Mouse (Mus musculus) ES-Bruce4 (cell line): ENCODE measurements around the gene Pank4. TPM values are rescaled to one million over a fixed set of nuclear protein-coding genes. Genes with fewer than 3 reads are reported as not detected.

Source experiments
- H3K27ac ChIP-seq: 2 replicates; pipeline ENCODE4 v1.5.1; 2012; ENCODE audit warnings: low read length, inconsistent platforms; ENCODE audit not compliant: insufficient read depth
- H3K27me3 ChIP-seq: 2 replicates; pipeline ENCODE4 v1.6.1; 2012; ENCODE audit warnings: mild to moderate bottlenecking, low read length, inconsistent platforms; ENCODE audit not compliant: control insufficient read depth, poor library complexity, insufficient read depth, severe bottlenecking
- H3K36me3 ChIP-seq: 2 replicates; pipeline ENCODE4 v1.6.1; 2012; ENCODE audit warnings: inconsistent platforms, mild to moderate bottlenecking, low read length, moderate library complexity; ENCODE audit not compliant: control insufficient read depth, poor library complexity, insufficient read depth, severe bottlenecking
- H3K4me1 ChIP-seq: one replicate; pipeline ENCODE4 v1.8.1; 2011; ENCODE audit warnings: low read length; ENCODE audit not compliant: control insufficient read depth, insufficient read depth
- H3K4me3 ChIP-seq: 2 replicates; pipeline ENCODE4 v1.5.1; 2011; ENCODE audit warnings: low read depth, mild to moderate bottlenecking, low read length
- H3K9ac ChIP-seq: 2 replicates; pipeline ENCODE4 v1.6.1; 2012; ENCODE audit warnings: low read depth, mild to moderate bottlenecking, inconsistent platforms; ENCODE audit not compliant: poor library complexity, severe bottlenecking
- H3K9me3 ChIP-seq: replicated peaks from 2 replicates; pipeline ENCODE4 v1.6.1; 2012; ENCODE audit warnings: mild to moderate bottlenecking, low read length, inconsistent platforms; ENCODE audit not compliant: control insufficient read depth, poor library complexity, insufficient read depth, severe bottlenecking
- CTCF ChIP-seq: IDR thresholded peaks from one replicate; pipeline ENCODE4 v1.8.1; 2011; ENCODE audit warnings: low read depth, low read length
- EP300 ChIP-seq: IDR thresholded peaks from 2 replicates; pipeline ENCODE4 v1.6.1; 2011; ENCODE audit warnings: low read depth, low read length; ENCODE audit not compliant: insufficient read depth
- POLR2A ChIP-seq: IDR thresholded peaks from one replicate; pipeline ENCODE4 v1.8.1; 2011; ENCODE audit warnings: low read length; ENCODE audit not compliant: insufficient read depth
- polyA plus RNA-seq: library from polyadenylated mRNA; stranded (reverse); fragments of >200 nt; gene quantifications from 2 replicates; pipeline ENCODE4 v1.2.4, GENCODE M21; 2011; ENCODE audit warnings: low read depth; ENCODE audit not compliant: missing spikeins, insufficient read depth, insufficient read length

The Pank4 gene
- polyA plus RNA-seq, 1 experiment: 21.5 TPM

DNA sequence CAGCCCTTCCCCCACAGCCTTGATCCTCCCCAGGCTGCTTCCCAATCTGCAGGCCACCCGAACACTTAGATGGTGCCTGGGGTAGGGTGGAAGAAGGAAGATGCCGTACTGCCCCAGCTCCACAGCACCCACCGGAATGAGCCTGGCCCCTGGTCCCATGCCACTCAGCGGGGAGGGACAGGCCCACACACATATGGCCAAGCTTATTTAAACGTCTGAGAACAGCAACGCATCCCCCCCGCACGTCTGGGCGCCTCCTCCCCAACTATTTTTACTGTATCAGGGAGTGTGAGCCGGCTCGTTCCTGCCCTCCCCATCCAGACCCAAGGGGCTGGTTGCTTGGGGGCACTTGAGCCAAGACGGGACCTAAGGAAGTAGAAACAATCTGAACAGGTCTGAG lies 50.9 kb downstream of the Pank4 start:
- Histone ChIP-seq H3K27me3 (no peaks in the 10 kb centered on the region), H3K4me1 (no peaks in the 10 kb centered on the region), H3K36me3 (no peaks in the 10 kb centered on the region), H3K9me3 (no peaks in the 10 kb centered on the region), H3K27ac (no peak overlapping the region), H3K9ac (no peak overlapping the region), H3K4me3 (no peak overlapping the region)
- no peak for TF ChIP-seq POLR2A
- TF ChIP-seq EP300: no peak
- TF ChIP-seq CTCF: no peak

DNA sequence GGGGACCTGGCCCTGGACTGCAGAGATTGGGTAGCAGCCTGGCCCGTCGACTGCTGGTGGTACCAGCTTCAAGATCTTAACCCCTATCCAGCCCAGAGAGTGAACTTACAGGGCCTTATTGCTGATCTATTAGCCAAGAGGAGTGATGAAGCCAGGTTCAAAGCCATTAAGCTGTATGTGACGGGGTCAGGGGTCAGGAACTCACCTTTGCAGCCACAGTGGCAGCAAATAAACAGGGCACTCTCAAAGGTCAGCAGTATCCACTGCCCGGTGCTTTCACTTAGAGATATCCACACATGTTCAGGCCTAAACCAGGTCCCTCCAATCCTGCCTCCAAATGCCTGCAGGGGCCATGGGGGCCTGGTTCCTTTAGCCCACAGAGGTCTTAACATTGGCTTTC lies 51.6 kb downstream of the Pank4 start:
- TF ChIP-seq CTCF (no peak), POLR2A (no peak), EP300 (no peak)
- Histone ChIP-seq H3K27me3 (no peaks in the 10 kb centered on the region), H3K4me1 (no peaks in the 10 kb centered on the region), H3K27ac (no peak overlapping the region), H3K4me3 (no peak overlapping the region), H3K9ac (no peak overlapping the region), H3K36me3 (no peaks in the 10 kb centered on the region), H3K9me3 (no peaks in the 10 kb centered on the region)

- Histone ChIP-seq H3K36me3 (no peaks in the 10 kb centered on the region), H3K27ac (no peak overlapping the region), H3K27me3 (no peaks in the 10 kb centered on the region), H3K4me3 (no peak overlapping the region), H3K4me1 (no peaks in the 10 kb centered on the region), H3K9me3 (no peaks in the 10 kb centered on the region), H3K9ac (no peak overlapping the region)
- TF ChIP-seq EP300: no peak
- no peak for TF ChIP-seq POLR2A
- no peak for TF ChIP-seq CTCF
Measured at GRCm38 (mm10) chr4:155016807-155017206, 52.9 kb downstream of the Pank4 start.

DNA sequence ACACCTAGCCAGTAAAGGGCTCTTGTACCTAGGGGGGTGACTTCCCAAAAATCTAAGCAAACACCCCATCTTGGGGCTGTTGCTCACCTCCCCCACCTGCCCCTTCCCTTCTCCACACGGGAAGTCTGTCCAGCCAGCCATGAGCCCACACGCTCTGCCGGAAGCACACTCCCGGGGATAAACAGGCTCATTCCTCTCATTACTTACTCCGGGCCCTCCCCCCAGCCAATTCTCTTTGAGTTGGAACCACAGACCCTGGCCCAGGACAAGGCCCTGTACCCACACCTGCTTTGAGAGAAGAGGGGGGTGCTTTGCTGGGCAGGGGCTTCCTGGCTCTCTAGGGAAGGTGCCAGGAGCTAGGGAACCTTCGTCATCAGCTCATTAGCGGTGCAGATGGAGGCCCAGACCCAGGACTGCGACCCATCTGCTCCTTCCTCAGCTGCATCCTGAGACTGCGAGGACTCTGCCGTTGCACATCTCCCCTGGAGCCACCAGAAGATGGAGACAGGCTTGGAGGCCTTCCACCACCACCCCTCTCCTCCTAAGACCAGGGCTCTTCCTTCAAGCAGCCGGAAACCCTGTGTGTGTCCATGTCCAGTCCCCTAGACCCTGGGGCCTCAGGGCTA lies 53.4 kb downstream of the Pank4 start:
- no peak for TF ChIP-seq EP300
- H3K9me3 ChIP-seq: no peaks in the 10 kb centered on the region
- H3K27me3 ChIP-seq: no peaks in the 10 kb centered on the region
- no peaks in the 10 kb centered on the region for H3K4me1 ChIP-seq
- H3K36me3 ChIP-seq: no peaks in the 10 kb centered on the region
- H3K4me3 ChIP-seq: no peak overlapping the region
- H3K27ac ChIP-seq: no peak overlapping the region
- H3K9ac ChIP-seq: no peak overlapping the region

- TF ChIP-seq POLR2A (no peak), EP300 (no peak), CTCF (no peak)
- H3K27me3 ChIP-seq: no peaks in the 10 kb centered on the region
- no peaks in the 10 kb centered on the region for H3K4me1 ChIP-seq
Measured at GRCm38 (mm10) chr4:155018066-155018465, 54.1 kb downstream of the Pank4 start.

DNA sequence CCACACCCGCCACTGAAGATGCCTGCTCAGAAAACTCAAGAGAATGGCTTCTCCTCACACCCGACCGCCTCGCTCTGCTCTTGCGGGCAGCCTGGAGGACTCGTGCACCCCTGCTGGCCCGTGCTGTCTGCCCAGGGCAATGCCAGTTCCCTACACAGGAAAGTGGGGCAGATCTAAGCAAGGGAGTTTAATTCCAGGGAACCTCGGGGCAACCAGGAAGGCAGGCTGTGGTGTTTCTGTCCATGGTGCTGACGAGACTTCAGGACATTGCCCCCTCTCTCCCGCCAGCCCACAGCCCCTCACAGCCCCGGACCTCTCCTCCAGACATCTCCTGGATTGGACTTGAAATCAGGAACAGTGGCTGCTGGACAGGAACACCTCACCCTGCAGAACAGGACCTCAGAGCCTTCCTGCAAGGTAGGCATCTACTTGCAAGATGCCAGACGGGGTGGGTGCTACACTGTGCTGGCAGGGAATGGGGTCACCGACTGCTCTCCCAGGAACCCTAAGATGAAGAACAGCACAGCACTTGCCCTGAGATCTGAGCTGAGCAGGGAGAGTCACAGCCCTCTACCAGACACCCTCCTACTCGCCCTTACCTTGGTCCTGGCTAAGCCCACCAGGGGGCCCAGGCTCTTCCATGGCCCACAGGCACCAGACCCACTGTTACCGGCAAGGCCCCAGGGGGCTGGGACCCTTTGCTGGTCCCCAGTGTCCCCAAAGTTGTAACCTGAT lies 54.8 kb downstream of the Pank4 start:
- TF ChIP-seq EP300: no peak
- no peak for TF ChIP-seq POLR2A
- no peak for TF ChIP-seq CTCF
- H3K4me3 ChIP-seq: no peak overlapping the region
- H3K9ac ChIP-seq: no peak overlapping the region
- no peaks in the 10 kb centered on the region for H3K4me1 ChIP-seq
- H3K27me3 ChIP-seq: no peaks in the 10 kb centered on the region
- no peak overlapping the region for H3K27ac ChIP-seq
- H3K36me3 ChIP-seq: no peaks in the 10 kb centered on the region
- H3K9me3 ChIP-seq: no peaks in the 10 kb centered on the region

More at GRCm38 (mm10) chr4:155018066-155018465, 54.1 kb downstream of the Pank4 start:
- H3K36me3 ChIP-seq: no peaks in the 10 kb centered on the region
- no peak overlapping the region for H3K4me3 ChIP-seq
- H3K27ac ChIP-seq: no peak overlapping the region
- H3K9ac ChIP-seq: no peak overlapping the region
- no peaks in the 10 kb centered on the region for H3K9me3 ChIP-seq
